Mouse (Mus musculus) neural tube, embryonic 10.5 days (tissue): ENCODE data around the gene Gm5737.

Experiments used
- DNase-seq: peaks from one replicate; pipeline ENCODE4 v3.0.0-alpha.2; 2017; ENCODE audit warnings: low spot score; ENCODE audit errors: extremely low spot score

Gm5737 gene

GRCm38 (mm10) chr7:120811834-120812415 lies at the start of gene Gm5737:
Gene Gm5737 (plus strand): TSS chr7:120812365.
- no peak for DNase-seq

- no peak for DNase-seq
Measured at GRCm38 (mm10) chr7:120767369-120767768, 44.8 kb upstream of the Gm5737 start.

GRCm38 (mm10) chr7:120771389-120771788 lies 40.8 kb upstream of the Gm5737 start:
- no peak for DNase-seq

GRCm38 (mm10) chr7:120778012-120778411 lies 34.2 kb upstream of the Gm5737 start:
- no peak for DNase-seq

- no peak for DNase-seq
Measured at GRCm38 (mm10) chr7:120795544-120795943, 16.6 kb upstream of the Gm5737 start.

GRCm38 (mm10) chr7:120796369-120796768 lies 15.8 kb upstream of the Gm5737 start:
- DNase-seq: no peak

GRCm38 (mm10) chr7:120803268-120803667 lies 8.9 kb upstream of the Gm5737 start:
- no peak for DNase-seq

GRCm38 (mm10) chr7:120809705-120810104 lies 2.5 kb upstream of the Gm5737 start:
- no peak for DNase-seq

GRCm38 (mm10) chr7:120817552-120817951 lies 5.4 kb downstream of the Gm5737 start:
- DNase-seq: no peak

GRCm38 (mm10) chr7:120819386-120819785 lies 7.2 kb downstream of the Gm5737 start:
- DNase-seq: no peak

- peak; percentile 57 for DNase-seq
Measured at GRCm38 (mm10) chr7:120823248-120823647, 11.1 kb downstream of the Gm5737 start.

GRCm38 (mm10) chr7:120825097-120825496 lies 12.9 kb downstream of the Gm5737 start:
- no peak for DNase-seq

GRCm38 (mm10) chr7:120826408-120826807 lies 14.2 kb downstream of the Gm5737 start:
- peak; percentile 51 for DNase-seq

GRCm38 (mm10) chr7:120830431-120831381 lies 18.5 kb downstream of the Gm5737 start:
- DNase-seq: peak; percentile 64

GRCm38 (mm10) chr7:120834426-120834825 lies 22.3 kb downstream of the Gm5737 start:
- DNase-seq: no peak

GRCm38 (mm10) chr7:120834863-120835372 lies 22.8 kb downstream of the Gm5737 start:
- peak; percentile 69 for DNase-seq

GRCm38 (mm10) chr7:120835449-120836359 lies 23.5 kb downstream of the Gm5737 start:
- DNase-seq: peak; percentile 96

GRCm38 (mm10) chr7:120836361-120836760 lies 24.2 kb downstream of the Gm5737 start:
- DNase-seq: peak; percentile 50

- DNase-seq: no peak
Measured at GRCm38 (mm10) chr7:120838436-120839160, 26.4 kb downstream of the Gm5737 start.

GRCm38 (mm10) chr7:120839786-120840185 lies 27.6 kb downstream of the Gm5737 start:
- DNase-seq: no peak
